Mouse (Mus musculus): ENCODE results near the gene Commd1. TPM values are rescaled to one million over a fixed set of nuclear protein-coding genes. Genes with fewer than 3 reads are reported as not detected.

Gene Commd1
- polyA plus RNA-seq (2012; rRNA removed; ENCODE audit: low replicate concordance), result 4.1 and 5.8 TPM in 2 replicates

DNA sequence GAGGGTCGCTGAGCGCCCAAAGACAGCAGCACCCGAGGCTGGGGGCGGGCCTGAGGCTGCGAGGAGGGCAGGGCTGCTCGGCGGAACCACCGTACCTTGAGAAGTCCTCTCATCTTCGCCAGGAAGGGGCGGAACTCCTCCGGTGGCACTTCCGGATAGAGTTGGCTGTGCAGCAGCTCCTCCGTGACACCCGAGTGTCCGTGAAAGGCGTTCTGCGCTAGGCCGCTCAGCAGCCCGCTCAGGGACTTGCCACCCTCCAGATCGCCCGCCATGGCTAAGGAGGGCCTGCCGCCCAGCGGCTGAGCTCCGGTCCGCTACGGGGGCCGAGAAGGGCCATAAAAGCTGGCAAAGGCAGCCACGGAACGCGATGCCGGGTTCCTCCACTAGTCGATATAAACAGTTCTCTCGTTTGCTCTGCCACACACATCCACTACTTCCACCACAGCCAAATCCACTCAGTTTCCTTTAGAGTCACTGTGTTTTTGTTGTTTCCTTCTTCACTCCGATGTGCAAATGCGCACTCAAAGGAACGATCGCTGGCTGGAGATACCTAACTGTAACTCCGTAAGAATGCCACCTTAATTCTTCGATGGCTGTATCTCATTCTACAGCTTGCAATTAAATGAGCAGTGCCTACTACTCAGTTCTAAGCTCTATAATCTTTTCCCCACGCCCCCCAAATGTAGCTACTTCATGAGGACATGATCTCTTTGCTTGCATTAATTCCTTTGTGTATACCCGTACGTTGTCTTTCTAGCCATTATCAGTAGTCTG lies at the start of gene Commd1, which contains the start of gene Gm28048:
Gene Commd1, minus strand, starts transcription at position 399 of the 774 bp plus-strand sequence.
Gene Gm28048, minus strand, starts transcription at position 107 of the 774 bp plus-strand sequence.

DNA sequence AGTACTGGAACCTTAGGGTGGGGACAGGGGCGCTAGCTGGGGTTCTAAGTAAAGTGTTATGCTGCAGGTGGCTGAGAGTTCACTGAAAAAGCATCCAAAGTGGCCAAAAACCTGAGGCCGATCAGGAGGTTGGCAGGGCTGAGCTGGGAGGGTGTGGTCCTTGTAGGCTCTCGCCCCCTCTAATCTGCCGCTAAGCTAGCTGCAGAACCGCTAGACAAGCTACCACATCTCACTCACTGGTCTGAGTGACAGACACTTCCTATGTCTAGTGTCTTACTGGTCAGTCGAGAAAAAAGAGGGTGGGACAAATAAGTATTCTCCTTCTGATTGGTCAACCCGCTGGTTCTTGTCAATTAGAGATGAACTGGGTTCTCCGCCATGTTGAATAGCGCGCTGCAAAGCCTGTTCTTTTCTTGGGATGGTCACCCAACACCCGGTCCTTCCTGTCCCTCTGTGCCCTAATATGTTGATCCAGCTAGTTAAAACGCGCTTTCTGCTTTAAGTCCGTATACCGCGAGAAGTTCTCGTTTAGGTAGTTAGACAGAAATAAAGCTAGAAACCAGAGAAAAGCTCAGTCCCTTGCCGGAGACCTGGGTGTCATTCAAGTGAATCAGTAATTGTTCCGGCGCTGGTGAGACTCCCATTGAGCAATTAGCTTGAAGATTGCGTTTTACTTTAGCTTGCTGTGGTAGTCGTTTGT lies 25.4 kb upstream of the Commd1 start, which contains the start of gene Fam161a:
Gene Fam161a, plus strand, starts transcription at position 51 of the 700 bp plus-strand sequence.

DNA sequence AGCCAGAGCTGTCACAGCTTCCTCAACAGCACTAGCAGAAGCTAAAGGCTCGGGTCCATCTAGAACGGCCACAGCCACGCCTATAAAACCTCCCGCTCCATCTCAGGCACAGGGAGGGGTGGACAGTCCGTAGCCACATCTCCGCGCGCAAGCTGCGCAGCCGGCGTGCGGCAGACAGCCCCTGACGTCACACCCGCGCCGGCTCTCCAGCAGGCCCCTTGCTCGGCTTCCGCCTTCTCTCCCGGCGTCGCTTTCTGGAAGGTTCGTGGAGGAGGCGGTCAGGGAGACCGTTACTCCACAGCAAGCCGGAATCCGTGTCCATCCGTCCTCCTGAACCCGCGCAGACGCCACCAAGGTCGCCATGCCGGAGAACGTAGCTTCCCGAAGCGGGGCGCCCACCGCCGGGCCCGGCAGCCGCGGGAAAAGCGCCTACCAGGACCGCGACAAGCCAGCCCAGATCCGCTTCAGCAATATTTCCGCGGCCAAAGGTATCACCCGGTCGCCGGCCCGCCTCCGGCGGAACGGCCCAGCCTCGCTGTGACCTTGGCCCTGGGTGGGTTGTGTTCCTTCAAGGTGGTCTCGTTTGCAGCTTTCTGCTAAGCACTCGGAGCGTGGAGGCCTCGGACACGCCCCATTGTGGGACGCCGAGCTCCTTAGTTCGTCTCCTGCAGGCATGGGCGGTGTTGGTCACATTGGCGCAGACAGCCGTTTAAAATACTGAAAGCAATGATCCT lies 8.4 kb upstream of the Commd1 start, which contains the start of gene Cct4:
Gene Cct4, plus strand, starts transcription at position 127 of the 734 bp plus-strand sequence.

GRCm38 (mm10) chr11:22971835-22972709 lies 10.1 kb downstream of the Commd1 start, which contains the start of gene Zrsr1:
Gene Zrsr1 (plus strand): TSS chr11:22972005.

DNA sequence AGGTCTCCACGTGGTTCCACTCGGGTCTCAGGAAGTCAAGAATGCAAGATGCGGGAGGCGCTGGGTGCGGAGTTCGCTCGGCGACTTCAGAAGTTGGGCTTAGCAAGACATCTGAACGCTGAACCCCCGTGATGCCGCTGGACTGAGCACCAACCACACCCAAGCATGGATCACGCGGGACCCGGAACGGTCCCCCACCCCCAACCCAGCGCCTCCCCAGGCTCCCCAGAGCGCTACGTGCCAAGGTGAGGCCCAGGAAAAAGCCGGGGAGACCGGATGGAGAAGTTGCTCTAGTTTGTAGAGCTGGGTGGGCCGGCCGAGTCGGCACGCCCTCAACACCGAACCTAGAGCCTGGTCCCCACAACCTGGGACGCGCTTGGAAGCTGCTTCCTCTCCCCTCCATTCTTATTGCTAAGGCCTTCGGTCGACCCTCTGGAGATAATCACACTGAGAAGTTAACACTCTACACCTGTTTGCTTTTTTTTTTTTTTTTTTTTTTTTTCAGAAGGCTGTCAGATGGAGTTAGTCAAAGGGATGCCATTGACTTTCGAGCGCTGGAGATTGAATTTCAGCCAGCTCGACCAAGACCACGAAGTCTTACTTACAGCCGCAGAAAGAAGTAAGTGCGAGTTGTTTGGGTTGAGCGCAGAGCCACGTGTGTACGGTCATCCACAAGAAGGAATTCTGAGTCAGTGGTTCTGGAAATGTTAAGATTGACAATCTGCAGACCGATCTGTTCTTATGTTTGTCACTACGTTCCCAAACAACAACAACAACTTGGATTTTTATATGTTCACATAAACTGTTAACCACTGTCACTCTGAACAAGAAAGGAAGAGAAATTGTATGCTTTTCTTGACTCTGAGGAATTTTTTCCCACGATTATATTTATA lies 121.6 kb downstream of the Commd1 start, which contains the start of gene B3gnt2:
Gene B3gnt2, minus strand, starts transcription at position 627 of the 893 bp plus-strand sequence.

Other genes with a start within 250 kb of the Commd1 start
- gene B3gnt2, start 121.4 kb downstream of the Commd1 start, polyA plus RNA-seq (2012; rRNA removed; ENCODE audit: low replicate concordance), result 11.1 and 14.1 TPM in 2 replicates
- gene Zrsr1, start 10.4 kb downstream of the Commd1 start, polyA plus RNA-seq (2012; rRNA removed; ENCODE audit: low replicate concordance), result 1.2 and 1.6 TPM in 2 replicates
- not detected in 2 replicates for gene Gm28048, start 292 bp downstream of the Commd1 start, polyA plus RNA-seq (2012; rRNA removed; ENCODE audit: low replicate concordance)
- 162 and 207 TPM in 2 replicates for gene Cct4, start 8.1 kb upstream of the Commd1 start, polyA plus RNA-seq (2012; rRNA removed; ENCODE audit: low replicate concordance)
- not detected in 2 replicates for gene Fam161a, start 25.1 kb upstream of the Commd1 start, polyA plus RNA-seq (2012; rRNA removed; ENCODE audit: low replicate concordance)

Measured in duodenum, adult 2 months (tissue).